Mouse (Mus musculus): Measurements from ENCODE around the gene Clpb. TPM values are rescaled to one million over a fixed set of nuclear protein-coding genes. Genes with fewer than 3 reads are reported as not detected.
A peak's percentile ranks its signal among the peaks of the same experiment; 100 is the strongest.

The Clpb gene
- total RNA-seq, 2 experiments from 2014 or later = 37.3 to 39.2 TPM

DNA sequence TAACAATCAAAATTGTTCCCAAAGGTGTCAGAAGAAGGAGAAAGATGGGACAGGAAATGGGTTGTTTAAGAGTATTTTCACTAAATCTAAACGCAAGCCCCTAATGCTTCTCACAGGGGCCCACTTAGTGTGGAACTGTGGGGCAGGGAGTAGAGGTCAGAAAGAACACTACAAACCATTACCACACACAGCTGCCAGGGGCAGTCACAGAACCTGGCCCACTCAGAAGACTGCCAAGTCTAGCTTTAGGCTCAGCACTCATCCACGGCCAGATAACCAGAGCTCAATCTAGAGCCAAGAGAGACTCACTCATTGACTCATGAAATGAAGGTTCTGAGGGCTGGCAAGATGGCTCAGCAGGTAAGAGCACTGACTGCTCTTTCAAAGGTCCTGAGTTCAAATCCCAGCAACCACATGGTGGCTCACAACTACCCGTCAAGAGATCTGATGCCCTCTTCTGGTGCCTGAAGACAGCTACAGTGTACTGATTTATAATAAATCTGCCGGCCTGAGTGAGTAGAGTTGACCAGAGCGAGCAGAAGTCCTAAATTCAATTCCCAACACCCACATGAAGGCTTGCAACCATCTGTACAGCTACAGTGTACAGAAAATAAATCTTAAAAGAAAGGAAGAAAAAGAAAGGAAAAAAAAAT is 172.2 kb downstream of the Clpb start:
- intact Hi-C loops (cut with DNase I; ENCODE audit: low total_unique reads) = loop anchor here (10.0 kb wide), 1 partner anchor 161 kb away; no protein-coding TSS in a partner anchor
- DNase-seq = no peak

DNA sequence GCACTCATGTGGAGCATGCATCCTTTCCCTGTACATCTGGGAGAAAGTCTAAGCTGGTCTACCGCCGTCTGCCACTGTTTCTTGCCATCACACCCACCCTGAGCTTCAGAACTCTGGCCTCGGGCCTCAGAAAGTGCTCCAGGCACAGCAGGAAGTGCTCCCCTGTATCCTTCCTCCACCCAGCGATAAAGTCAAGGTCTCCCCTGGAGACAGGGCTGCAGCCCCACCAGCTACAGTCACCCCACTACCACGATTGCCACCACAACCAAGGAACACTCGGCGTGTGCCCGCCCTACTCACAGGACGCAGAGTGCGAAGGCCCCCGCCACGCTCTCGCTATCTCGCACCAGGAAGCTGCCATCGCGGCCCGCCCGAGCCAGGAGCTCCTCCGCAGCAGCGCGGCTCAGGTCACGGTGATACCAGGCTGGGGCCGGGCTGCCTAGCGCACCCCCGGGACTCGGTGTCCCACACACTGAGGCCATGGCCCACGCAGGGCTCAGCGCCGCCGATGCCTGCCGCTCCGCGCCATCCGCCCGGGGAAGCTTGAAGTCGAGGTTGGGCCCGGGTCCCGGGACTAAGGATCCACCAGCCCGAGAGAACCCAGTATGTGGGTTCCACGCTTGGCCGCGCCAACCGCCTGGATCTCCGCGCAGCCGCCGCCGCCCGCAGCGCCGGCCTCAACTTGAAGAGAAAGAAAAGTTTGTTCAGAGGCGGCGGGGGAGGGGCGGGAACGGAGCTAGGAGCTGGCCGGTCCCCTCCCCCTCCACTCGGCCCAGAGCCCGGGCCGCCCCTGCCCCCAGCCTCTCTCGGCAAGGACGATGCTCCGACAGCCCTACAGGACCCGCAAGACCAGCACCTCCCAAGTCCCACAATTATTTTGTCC is 173.1 kb downstream of the Clpb start:
- intact Hi-C loops (cut with DNase I; ENCODE audit: low total_unique reads) = loop anchor here (10.0 kb wide), 1 partner anchor 162 kb away; no protein-coding TSS in a partner anchor
- DNase-seq = peak; percentile 73

DNA sequence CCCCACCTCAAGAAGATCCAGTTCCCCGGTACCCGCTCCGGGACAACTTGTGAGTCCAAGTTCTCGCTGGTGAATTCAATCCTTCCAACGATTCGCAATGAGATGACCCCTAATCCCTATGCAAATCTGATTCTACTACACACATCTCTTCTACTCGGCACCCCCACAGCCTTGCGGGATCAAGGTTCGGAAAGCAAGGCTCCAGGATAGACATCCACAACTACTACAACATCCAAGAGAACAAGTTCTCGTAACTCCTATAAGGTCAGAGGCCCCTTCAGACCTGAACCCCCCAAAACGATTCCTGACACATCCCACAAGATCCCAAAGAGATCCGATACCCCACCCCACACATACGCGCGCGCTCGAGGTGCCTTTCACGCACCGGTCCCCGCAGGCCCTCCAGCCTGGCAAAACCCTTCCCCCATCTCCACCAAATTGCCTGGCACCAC is 173.7 kb downstream of the Clpb start:
- intact Hi-C loops (cut with DNase I; ENCODE audit: low total_unique reads) = loop anchor here (10.0 kb wide), 1 partner anchor 162 kb away; no protein-coding TSS in a partner anchor
- DNase-seq = no peak

DNA sequence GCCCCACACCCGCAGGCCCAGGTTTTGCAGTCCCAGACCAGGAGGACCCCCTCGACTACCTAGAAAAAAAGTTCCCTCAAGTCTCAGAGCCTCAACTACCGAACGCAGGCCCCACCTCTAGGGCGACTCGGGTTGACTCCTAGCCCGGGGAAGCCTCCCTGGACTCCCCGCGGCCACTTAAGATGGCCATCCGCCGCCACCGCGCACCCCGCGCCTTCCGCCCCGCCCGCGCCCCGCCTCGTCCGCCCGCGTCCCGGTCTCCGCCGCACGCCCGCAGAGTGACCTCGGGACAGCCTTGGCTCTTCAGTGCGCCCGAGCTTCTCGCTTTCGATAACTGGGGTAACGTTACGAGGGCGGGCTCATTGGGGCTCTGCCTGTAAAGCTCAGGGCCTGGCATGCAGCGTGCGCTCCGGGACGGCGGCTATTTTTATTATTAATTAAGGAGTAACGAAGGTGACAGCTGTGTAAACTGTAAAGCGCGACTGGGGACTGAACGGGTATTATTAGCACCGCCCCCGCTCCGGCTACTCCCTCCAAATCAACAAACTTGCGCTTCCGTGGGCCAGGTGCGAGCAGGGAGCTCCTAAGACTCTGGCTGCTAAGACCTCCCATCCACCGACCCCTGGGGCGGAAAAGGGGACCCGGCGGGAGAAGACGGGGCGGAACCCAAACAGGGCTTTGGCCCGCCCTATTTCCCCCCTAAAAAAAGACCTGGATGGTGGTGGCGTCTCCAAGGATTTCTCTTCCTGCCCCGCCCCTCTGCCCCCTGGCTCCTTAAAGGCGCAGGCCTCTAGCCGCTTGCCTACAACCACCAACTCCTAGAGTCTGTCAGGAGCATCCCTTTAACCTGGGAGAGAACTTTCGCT is 174.4 kb downstream of the Clpb start, which contains the start of gene Inppl1:
Gene Inppl1, minus strand, starts transcription at position 624 of the 866 bp plus-strand sequence.
- DNase-seq = peak; percentile 89
- intact Hi-C loops (cut with DNase I; ENCODE audit: low total_unique reads) = loop anchor here (10.0 kb wide), 1 partner anchor 163 kb away; no protein-coding TSS in a partner anchor

DNA sequence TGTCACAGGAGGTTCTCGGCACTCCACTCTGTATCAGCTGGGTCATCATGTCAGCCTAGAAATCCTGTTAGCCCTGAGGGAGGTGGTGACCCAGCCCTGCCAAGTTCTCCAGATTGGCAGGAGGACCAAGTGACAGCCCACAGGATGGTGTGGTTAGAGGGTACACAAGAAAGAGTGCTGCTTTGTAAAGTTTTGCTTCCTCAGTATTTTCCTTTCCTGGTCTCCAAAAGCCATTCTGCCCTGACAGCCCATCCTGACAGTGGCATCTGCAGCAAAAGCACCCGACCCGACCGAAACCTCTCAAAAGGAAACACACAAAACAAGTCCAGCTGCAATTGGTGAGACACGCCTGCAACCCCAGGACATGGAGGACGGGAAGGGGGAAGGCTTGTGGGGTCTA is 180.8 kb downstream of the Clpb start:
- DNase-seq = no peak
- intact Hi-C loops (cut with DNase I; ENCODE audit: low total_unique reads) = no loop called here

Other genes starting within 250 kb of the Clpb start
- gene Pde2a, start 241.9 kb upstream of the Clpb start, total RNA-seq (2021) = 10 to 100 TPM; 35.1 to 37.3 TPM
- not detected for gene Art2b, start 78.0 kb upstream of the Clpb start, total RNA-seq (2021)
- gene Phox2a, start 154.7 kb downstream of the Clpb start, total RNA-seq (2021) = not detected
- gene Inppl1, start 174.6 kb downstream of the Clpb start, total RNA-seq (2021) = 10 to 100 TPM; 67.0 to 73.8 TPM
- gene Folr2, start 193.6 kb downstream of the Clpb start, total RNA-seq (2021) = 1 to 10 TPM; 2.8 to 6.1 TPM
- 10 to 100 TPM; 23.7 to 27.7 TPM for gene Anapc15, start 200.1 kb downstream of the Clpb start, total RNA-seq (2021)
- 1 to 10 TPM; 1.6 to 2.2 TPM for gene Folr1, start 207.2 kb downstream of the Clpb start, total RNA-seq (2021)
- 100 to 1,000 TPM; 101 to 102 TPM for gene Lamtor1, start 242.3 kb downstream of the Clpb start, total RNA-seq (2021)
- not detected for gene Tomt, start 242.7 kb downstream of the Clpb start, total RNA-seq (2021)

Data from gastrocnemius, postnatal 14 days (tissue).